ENCODE assay signal across 9 mouse cellular contexts in genomic region chr2:28423167-28423566, GRCm38 (mm10). TPM values are rescaled to one million over a fixed set of nuclear protein-coding genes. Genes with fewer than 3 reads are reported as not detected.
DNase-seq lines count a peak whose midpoint lies in the region; ATAC-seq and TF ChIP-seq lines count a peak whose summit lies in the region.
"Had no signal": no experiment of that assay in that cellular context is flagged by ENCODE, and none has a peak within 500 bp of the region (broad histone marks: within the 10 kb centered on the region; RNA-seq: fewer than 3 reads in every experiment).

No protein-coding gene starts in this region.

- no peaks in the 10 kb centered on the region for H3K36me3 ChIP-seq in liver, embryonic 13.5 days
- no peaks in the 10 kb centered on the region for H3K36me3 ChIP-seq in testis, adult 2 months (ENCODE audit: control insufficient read depth, insufficient read depth, low read length)
- H3K36me3 ChIP-seq: lung, embryonic 15.5 days had no signal

- no peak overlapping the region for H3K9ac ChIP-seq in liver, embryonic 13.5 days
- H3K9ac ChIP-seq: lung, embryonic 15.5 days had no signal

- H3K4me3 ChIP-seq in liver, embryonic 13.5 days (replicated peaks) = no peak overlapping the region
- H3K4me3 ChIP-seq in testis, adult 2 months (ENCODE audit: control insufficient read depth, low read depth, low read length) = no peak overlapping the region
- H3K4me3 ChIP-seq: lung, embryonic 15.5 days had no signal

- H3K9me3 ChIP-seq in liver, embryonic 13.5 days (replicated peaks) = no peaks in the 10 kb centered on the region
- H3K9me3 ChIP-seq: lung, embryonic 15.5 days had no signal

- no peak for ATAC-seq in liver, embryonic 13.5 days (ENCODE audit: low read depth)

- H3K27ac ChIP-seq in liver, embryonic 13.5 days = no peak overlapping the region
- no peak overlapping the region for H3K27ac ChIP-seq in testis, adult 2 months (ENCODE audit: control insufficient read depth, insufficient read depth, low read depth, low read length)
- H3K27ac ChIP-seq: lung, embryonic 15.5 days had no signal

- H3K4me1 ChIP-seq in liver, embryonic 13.5 days (replicated peaks) = peaks cover 7% of the 10 kb centered on the region; the same call in 1 of the 2 replicates
- no peaks in the 10 kb centered on the region for H3K4me1 ChIP-seq in testis, adult 2 months (ENCODE audit: control insufficient read depth, insufficient read depth, low read length)
- H3K4me1 ChIP-seq: lung, embryonic 15.5 days had no signal

- H3K27me3 ChIP-seq in liver, embryonic 13.5 days = no peaks in the 10 kb centered on the region
- H3K27me3 ChIP-seq in testis, adult 2 months (ENCODE audit: control insufficient read depth, insufficient read depth, low read length) = no peaks in the 10 kb centered on the region
- H3K27me3 ChIP-seq: lung, embryonic 15.5 days had no signal

- DNase-seq in gastrocnemius, postnatal 10 days = peak; percentile 36
- DNase-seq in gastrocnemius, postnatal 25 days = no peak
- DNase-seq in right cerebral cortex, postnatal 4 days = peak; percentile 64
- DNase-seq in right cerebral cortex, postnatal 10 days (ENCODE audit: low spot score in 2 of 2) = no peak
- DNase-seq in embryo, embryonic 10 days (ENCODE audit: low spot score) = peak; percentile 83
- peak; percentile 44 for DNase-seq in liver, embryonic 13.5 days
- DNase-seq in urinary bladder, adult 2 months (ENCODE audit: low spot score) = no peak

- 19% methylated on average over 3 of the region's 3 CpGs for WGBS in liver, embryonic 13.5 days (ENCODE audit: insufficient replicate concordance)

- TF ChIP-seq POLR2A in testis, adult 2 months (IDR thresholded peaks at IDR 0.05; ENCODE audit: control insufficient read depth, low read depth, low read length) = no peak

- TF ChIP-seq CTCF in testis, adult 2 months (IDR thresholded peaks at IDR 0.05; ENCODE audit: control insufficient read depth, insufficient read depth, insufficient replicate concordance, low read depth, low read length) = peak; percentile 39; the same call in 1 of the 2 replicates

- H3K4me2 ChIP-seq in liver, embryonic 13.5 days = no peak overlapping the region
- H3K4me2 ChIP-seq: lung, embryonic 15.5 days had no signal

RNA-seq across cellular contexts. Expression of gene Ppp1r26, which starts 23.4 kb away (rescaled TPM):
- total RNA-seq in gastrocnemius, postnatal 10 days (2021) = 1 to 10 TPM; 3.0 to 4.7 TPM
- total RNA-seq in gastrocnemius, postnatal 25 days (2021) = 1 to 10 TPM; 2.0 to 2.4 TPM
- polyA plus RNA-seq in liver, embryonic 13.5 days (2015; fragmentation: Nextera tagmentation; extraction: Ambion mirVana) = 0.16 and 0.19 TPM in 2 replicates
- 11.9 and 13.0 TPM in 2 replicates for polyA plus RNA-seq in testis, adult 2 months (2012; rRNA removed)
- polyA plus RNA-seq in urinary bladder, adult 2 months (2012; rRNA removed) = 4.5 and 5.2 TPM in 2 replicates

RNA-seq across cellular contexts. Expression of gene 1700007K13Rik, which starts 43.0 kb away (rescaled TPM):
- under 1 TPM in 1 of 2 experiments, not detected in 1; 0.34 TPM for total RNA-seq in gastrocnemius, postnatal 10 days (2021)
- total RNA-seq in gastrocnemius, postnatal 25 days (2021) = not detected
- polyA plus RNA-seq in liver, embryonic 13.5 days (2015; fragmentation: Nextera tagmentation; extraction: Ambion mirVana) = 0.14 TPM in 1 of 2 replicates, not detected in the other
- polyA plus RNA-seq in testis, adult 2 months (2012; rRNA removed) = 49.9 and 54.6 TPM in 2 replicates
- 1.8 and 2.2 TPM in 2 replicates for polyA plus RNA-seq in urinary bladder, adult 2 months (2012; rRNA removed)

RNA-seq across cellular contexts. Expression of gene Mrps2, which starts 44.7 kb away (rescaled TPM):
- total RNA-seq in gastrocnemius, postnatal 10 days (2021) = 10 to 100 TPM; 28.3 to 31.5 TPM
- 10 to 100 TPM; 25.1 to 25.8 TPM for total RNA-seq in gastrocnemius, postnatal 25 days (2021)
- 31.0 and 36.2 TPM in 2 replicates for polyA plus RNA-seq in liver, embryonic 13.5 days (2015; fragmentation: Nextera tagmentation; extraction: Ambion mirVana)
- polyA plus RNA-seq in testis, adult 2 months (2012; rRNA removed) = 22.1 and 24.9 TPM in 2 replicates
- polyA plus RNA-seq in urinary bladder, adult 2 months (2012; rRNA removed) = 28.2 and 30.9 TPM in 2 replicates

Comparison
In these comparisons a context has a peak if more than half of its experiments do, and no peak if none do; other contexts are left out.
1. DNase-seq: peak in gastrocnemius, postnatal 10 days (single experiment), right cerebral cortex, postnatal 4 days (single experiment), embryo, embryonic 10 days (single experiment) and liver, embryonic 13.5 days (single experiment); none in gastrocnemius, postnatal 25 days (single experiment), right cerebral cortex, postnatal 10 days (0 of 2) and urinary bladder, adult 2 months (single experiment).
2. RNA of gene 1700007K13Rik, which starts 43.0 kb away (polyA plus RNA-seq): 49.9 to 54.6 TPM in testis, adult 2 months; 1.8 to 2.2 TPM in urinary bladder, adult 2 months and 0.14 TPM in liver, embryonic 13.5 days; every median in the first group is over 10 times any median in the second.